Mouse (Mus musculus): Measurements from ENCODE around the gene Gm10322.

Gene Gm10322

DNA sequence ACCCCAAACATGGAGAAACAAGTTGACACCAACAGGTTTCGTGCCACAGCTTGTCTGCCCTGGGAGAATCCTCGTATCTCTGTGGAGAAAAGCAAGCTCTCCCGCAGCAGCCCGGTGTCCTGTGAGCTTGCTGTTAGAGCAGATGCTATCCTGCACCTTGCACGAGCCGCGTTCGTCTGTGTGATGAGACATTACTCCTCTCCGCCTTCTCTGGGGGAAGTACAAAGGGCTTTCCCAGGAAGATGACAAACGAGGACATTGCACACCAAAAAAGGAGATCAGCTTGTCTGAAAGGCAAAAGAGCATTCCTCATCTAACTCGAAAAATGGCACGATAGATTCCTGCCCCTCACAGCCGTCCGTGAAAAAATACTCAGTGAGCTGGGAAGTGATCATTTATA, 13.0 kb upstream of the Gm10322 start:
- DNase-seq, result no peak

DNA sequence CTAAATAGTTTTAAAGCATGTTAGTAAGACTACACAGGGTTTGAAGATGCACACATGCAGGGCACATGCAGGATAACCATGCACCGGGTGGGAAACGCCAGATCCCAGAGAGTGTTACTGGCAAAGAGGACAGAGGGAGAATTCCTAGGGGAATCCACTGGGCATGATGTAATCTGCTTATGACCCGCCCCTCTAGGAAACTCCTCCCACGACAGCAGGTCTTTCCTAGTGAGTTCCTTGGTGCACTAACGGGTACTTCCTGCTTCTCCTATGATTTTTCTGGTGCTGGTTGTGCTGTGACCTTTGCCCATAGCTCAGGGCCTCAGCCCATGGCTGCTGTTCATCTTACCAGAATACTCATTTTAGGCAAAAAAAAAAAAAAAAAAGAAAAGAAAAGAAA, 12.0 kb upstream of the Gm10322 start:
- peak in 1 of 2 experiments; percentile 30 for DNase-seq

DNA sequence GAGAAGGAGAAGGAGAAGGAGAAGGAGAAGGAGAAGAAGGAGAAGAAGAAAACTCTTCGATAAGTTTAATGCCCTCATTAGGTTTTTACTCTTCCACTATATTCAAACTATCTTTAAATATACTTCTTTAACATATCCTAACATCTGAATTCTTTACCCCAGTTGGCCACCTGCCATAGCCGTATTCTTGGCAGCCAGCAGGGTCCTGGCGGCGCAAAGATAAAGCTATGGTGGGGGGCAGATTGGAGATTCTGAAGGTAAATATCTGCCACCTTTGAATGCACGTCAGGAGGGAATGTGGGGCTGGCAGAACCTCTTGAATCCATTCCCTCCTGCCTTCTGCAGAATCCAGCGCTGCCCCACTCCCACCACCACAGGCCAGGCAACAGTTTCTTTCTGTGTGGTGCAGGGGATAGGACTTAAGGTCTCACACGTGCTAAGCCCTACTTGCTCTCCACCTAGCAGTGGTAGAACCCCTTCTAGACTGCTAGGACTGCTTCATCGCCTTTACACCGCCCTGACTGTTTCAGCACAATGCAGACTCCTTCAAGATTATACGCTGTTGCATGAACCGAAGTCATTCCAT, 10.9 kb upstream of the Gm10322 start:
- no peak for DNase-seq

DNA sequence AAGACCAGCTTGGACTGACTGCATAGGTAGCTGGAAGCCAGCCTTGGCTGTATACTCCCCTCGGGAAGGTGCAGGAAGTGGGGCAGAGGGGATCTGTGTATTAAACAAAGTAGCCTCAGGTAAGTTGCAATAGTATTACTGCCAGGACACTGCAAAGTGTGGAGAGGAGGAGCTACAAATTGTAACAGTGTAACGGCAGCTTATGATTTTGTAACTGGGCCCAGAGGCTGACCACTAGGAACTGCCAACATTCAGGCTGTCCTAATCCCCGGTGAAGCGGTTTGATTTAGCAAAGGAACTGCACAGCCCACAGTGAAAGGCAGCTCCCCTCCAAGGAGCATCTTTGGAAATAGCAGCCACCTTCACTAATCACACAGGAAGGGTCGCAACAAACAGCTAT, 2.6 kb upstream of the Gm10322 start:
- no peak for DNase-seq

DNA sequence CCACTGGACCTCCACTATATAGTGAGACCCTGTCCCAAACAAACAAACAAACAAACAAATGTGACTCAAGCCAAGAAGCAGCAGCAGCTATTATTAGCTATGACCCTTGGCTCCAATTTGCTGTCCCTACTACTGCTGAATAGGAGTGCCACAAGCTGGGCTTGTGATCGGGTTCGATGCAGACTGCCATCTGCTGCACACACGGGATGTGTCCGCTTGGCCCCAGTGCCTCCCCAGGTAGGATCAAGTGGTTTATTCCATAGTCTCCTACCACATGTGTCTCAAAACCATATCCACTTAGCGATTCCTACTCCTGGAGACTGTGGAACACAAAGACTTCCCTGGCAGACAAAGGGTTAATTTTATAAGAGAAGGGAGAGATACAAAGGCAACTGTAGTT, 1.7 kb upstream of the Gm10322 start:
- DNase-seq, result no peak

DNA sequence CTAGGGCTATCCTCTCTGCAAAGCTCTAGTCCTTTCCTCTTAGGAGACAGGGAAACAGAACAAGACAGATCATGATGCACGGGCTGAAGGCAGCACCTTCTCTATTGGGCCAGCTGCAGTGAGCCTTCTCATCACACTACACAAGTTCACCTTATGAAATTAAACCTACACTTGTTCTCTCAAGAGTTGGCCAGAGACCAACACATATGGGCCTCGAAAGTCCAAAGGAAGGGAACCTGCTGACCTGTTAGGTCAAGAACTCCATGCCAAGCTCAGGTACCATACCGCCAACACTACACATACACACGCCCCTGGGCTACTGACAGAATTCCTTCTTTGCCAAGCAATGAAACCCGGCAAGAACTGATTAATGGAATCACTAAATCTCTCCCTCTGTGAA, 452 bp upstream of the Gm10322 start:
- no peak for DNase-seq

DNA sequence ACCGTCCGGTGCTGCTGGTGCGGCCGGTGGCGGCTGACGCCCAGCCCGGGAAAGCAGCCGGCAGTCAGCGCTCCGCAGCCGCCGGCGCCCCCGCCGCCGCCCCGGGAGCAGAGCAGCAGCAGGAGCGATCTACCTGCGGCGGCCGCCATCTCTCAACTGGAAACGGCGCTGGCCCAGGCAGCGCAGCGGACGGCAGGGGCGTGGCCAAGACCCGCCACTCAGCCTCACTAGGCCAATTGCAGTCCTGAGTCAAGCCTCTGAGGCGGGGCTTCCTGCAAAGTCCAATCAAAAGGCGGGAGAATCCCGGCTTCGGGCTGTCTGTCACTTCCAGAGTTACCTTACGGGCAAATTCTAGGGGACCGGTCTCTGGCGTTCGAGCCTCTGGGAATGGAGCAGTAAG, 659 bp downstream of the Gm10322 start, which contains the start of gene Mcu:
Mcu (minus strand) TSS at position 171 of the 400 bp plus-strand sequence.
- DNase-seq, result peak; percentile 96 to 97

DNA sequence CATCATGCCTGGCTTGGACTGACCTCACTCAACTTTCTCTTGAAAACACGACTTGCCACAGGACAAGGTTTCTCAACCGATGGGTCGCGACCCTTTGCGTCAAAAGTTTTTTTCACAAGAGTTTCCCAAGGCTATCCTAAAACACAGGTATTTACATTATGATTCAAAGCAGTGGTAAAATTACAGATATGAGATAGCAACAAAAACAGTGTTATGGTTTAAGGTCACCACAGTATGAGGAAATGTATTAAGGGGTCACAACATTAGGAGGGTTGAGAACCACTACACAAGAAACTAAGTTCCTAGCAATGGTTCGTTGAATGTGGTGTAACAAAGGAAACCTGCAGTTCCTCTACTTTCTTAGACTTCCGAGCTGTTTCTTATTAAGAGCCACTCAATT, 1.9 kb downstream of the Gm10322 start:
- no peak for DNase-seq

DNA sequence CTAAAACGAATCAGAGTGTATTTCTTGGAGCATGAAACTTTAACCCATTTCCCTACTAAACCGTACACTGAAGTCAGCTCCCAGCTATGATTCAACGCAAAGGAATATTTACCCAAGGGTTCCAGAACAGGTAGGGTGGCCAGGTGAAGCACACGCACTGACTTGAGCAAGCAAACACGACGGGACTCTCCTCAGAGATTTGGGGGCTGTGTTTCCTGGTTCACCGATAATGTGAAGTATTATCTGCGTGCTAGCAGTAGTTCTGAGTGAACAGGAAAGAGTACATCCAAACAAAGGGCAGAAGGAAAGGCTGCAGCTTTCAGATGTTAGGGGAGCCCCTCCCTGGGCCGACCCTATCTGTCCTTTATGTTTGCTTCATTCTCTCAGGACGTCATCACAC, 5.5 kb downstream of the Gm10322 start:
- DNase-seq, result no peak

DNA sequence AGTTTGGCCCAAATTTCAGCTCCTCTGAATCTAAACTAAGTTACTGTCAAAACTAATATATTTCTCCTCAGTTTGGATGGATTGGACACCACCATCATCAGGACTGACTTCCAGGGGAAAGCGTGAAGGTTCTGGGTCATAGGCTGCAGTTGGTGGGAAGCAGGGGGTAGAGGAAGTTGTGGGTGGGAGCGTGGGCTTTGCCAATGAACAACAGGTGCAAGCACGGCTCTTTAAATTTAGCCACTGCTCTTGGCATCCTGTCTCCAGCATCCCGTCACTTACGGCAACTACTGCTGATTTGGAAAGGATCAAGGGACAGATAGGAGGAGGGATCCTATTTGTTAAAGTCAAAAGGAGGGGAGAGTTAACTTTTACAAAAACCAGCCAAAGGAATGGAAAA, 7.6 kb downstream of the Gm10322 start:
- no peak for DNase-seq

DNA sequence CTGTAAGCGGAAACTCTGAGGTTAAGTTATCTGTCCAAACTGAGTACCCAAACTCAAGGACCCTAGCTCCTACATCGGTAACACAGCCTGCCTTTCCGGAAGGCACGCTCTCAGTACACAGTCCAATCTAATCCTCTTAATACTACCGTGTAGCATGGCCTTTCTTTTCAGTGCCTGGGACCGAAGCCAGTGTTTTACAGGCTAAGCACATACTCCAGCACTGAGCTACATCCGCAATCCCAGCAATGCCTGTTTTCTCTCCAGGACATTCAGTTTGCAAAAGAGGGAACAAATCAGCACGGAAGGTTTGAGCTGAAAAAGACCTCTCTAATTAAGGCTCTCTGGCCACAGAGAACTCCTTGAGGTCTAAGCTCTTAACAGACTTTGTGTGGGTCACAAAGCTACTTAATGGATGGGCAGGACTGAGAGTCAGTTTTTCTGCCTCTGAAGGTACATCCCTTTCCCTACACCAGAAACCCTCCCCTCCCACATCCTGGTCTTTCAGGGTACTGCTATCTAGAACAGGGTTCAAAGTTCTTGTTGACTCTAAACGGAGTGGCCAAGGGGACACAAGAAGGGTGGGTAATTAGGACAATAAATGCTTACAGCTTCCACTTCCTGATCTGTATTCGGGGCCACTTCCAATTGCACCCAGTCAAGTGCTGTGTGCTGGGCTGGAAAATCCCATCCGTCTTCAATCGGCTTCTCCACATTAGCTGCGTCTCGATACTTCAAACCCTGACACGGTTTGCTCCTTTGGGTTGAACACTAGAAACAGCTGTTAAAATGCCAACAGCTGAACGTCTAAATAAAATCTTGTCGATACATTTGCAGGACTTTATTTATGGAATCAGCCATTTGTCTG, 13.0 kb downstream of the Gm10322 start:
- DNase-seq, result no peak

DNA sequence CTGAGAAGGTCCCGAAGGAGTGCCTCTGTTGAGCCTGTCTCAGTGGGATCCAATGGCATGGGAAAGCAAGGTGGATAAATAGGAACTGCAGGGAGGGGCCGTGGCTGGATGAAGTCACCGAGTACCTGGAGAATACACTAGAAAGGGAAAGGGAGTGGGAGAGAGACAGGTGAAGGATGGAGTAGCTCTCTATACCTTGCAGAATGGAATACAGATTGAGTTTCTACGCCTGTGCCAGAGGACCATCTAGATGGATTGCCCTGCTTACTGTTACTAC, 13.6 kb downstream of the Gm10322 start:
- no peak for DNase-seq

DNA sequence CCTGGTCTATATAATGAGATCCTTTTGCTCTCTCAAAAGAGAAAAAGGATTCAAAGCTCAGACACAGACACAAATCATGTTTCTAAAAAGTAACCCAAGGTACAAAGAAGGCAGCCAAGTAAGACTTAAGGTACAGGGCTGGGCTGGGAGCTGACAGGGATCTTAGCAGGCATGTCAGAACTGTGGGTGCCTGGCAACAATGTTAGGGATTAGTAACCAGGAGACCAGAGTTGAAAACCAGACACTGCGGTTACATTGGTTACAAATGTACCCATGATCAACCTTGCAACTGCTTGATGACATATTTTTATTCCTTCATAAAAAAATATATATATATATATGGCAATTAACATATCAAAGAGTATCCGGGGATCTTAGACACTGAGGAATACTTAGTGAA, 20.2 kb downstream of the Gm10322 start:
- no peak for DNase-seq

DNA sequence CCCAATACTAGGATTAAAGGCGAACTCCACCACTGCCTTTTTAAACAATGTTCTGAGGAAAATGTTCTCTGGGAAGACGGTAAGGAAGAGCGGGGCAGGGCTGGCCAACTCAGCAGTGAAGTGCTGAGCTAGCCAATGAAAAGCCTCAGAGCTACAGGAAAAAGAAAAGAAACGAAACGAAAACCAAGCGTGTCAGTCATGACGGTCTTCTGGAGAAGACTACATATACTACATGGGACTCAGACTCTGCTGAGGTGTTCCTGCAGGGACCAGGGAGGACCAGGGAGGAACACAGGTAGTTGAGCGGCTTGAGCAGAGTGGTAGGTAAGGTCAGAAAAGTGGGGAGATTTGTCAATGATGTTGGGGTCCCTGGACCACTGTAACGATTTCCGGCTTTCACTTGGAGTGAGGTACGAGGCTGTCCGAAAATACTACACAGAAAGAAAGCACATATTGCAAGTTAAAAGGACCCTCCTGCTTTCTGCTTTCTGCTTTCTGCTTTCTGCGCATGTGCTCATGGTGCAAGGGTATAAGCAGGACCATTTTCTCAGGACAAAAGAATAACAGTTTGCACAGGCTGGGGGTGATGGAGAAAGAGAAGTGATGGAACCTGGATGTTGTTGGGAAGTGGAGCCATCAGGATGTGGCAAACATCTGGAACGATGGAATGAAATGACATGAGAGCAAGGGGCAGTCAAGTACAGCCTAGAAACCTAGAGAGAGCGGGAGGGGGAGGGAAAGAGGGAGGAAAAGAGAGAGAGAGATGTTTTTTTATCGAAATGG, 21.1 kb downstream of the Gm10322 start:
- no peak for DNase-seq

DNA sequence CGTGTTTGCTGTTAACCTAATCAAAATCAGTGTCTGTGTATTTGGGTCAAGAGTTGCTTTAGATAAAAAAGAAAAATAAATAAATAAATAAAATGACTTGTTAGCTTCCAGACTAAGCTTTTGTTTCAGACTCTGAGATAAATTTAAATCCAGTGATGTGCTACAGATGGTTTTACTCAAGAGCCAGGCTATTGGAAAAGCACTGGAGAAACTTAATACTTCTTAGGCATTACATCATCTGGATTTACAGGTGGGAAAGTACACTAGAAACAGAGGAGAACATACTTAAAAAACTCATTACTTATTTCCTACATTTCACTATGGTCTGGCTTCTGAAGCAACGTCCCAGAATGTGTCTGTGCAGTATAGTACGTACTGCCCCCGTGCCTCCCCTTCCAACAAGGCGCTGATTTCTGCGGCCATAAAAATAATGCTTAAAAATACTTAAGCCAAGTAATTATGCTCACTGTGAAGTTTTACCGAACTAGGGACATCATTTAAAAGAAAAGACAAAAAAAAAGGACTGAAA, 21.8 kb downstream of the Gm10322 start:
- no peak for DNase-seq

DNA sequence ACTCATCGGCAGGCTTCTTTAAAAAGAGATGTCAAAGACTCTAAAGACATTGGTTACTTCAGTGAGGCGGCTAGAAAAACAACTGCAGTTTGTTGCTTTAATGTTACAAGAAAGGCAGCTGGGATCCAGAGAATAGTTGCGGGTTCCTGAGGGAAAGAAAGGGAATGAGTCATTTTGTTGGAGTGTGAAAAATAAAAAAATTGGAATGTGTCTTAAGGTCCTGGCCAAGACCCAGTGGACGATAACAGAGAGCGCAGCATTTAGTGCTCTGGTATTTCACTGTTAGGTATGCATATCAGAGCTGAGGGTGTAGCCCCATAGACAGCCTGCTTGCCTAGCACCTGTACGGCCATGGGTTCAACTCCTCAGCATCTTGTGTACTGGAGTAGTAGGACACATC, 22.7 kb downstream of the Gm10322 start:
- no peak for DNase-seq

DNA sequence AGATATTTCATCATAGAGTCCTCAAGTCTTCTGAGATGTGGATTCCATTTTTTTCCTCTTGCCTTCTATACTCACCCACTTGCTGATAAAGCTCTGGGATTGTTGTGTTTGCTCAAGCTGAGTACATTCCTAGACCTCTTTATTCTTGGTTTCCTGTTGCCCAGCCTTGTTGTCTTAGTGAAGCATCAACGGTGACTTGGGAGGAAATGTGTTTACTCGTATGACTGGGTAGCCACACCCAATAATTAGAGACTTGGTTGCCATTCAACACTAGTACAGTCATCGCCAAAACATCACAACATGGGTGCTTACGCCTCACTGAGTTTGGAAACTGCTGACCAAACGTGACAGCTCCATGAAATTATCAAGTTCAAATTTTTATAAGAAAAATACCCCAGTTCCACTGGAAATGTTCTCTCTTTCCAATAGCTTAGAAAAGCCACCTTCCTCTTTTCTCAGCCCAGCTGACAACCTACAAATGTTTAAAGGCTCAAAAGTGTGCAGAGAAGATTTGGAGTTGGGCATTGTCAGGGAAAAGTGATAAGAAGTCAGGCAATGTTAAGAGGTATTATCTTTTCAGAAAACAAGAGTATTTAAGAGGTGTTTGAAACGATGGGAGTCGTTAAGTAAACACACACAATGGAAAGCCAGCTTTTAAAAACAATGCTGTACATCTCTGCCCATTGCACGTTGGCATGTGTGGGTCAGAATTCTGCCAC, 27.0 kb downstream of the Gm10322 start:
- DNase-seq, result no peak

DNA sequence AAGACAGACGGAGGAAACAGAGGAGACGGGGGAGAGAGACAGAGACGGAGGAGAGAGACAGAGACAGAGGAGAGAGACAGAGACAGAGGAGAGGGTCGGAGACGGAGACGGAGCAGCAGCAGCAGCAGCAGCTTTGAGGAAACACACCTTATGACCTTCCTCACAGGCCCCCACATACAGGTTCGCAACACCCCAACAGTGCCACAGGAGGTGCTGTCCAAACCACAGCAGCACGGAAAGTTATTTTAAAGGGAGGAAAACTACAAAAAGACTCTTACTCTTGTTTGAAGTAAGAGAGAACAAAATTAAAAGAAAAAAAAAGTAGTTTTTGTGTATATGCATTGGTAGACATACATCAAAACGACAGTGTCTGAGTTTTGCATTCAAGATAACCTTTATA, 27.8 kb downstream of the Gm10322 start:
- DNase-seq, result no peak

DNA sequence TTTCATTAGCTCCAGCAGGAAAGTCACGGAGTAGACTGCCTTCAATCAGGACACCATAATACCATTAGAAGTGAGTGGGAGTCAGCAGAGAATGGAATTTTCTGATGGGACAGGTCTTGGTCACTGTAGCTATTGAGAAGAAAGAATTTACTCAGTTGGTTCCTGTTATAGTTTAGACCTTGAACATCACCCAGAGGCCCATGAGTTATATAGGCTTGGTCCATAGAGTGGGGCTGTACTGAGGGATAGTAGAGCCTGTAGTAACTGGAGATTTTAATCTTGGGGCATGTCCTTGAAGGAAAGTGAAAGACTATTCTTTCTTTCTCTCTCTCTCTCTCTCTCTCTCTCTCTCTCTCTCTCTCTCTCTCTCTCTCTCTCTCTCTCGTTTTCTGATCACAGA, 28.8 kb downstream of the Gm10322 start:
- DNase-seq, result no peak

DNA sequence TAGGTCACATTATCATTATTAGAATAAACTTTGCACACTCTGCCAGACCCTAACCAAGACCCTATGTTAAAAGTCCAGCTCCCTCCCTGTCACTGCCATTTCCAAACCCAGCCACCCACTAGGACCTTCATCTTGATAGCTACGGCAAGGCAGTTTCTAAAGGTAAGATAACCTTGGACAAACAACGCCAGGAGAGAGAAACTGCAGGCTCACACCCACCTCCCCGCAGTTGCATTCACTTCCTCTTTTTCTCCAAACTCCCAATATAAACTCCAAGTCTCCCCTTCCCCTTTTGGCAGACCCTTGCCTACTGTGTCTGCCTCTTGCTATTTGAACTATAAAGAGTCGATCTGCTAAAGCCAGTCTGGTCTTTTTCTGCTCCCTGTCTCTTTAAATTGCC, 29.3 kb downstream of the Gm10322 start:
- DNase-seq, result no peak

DNA sequence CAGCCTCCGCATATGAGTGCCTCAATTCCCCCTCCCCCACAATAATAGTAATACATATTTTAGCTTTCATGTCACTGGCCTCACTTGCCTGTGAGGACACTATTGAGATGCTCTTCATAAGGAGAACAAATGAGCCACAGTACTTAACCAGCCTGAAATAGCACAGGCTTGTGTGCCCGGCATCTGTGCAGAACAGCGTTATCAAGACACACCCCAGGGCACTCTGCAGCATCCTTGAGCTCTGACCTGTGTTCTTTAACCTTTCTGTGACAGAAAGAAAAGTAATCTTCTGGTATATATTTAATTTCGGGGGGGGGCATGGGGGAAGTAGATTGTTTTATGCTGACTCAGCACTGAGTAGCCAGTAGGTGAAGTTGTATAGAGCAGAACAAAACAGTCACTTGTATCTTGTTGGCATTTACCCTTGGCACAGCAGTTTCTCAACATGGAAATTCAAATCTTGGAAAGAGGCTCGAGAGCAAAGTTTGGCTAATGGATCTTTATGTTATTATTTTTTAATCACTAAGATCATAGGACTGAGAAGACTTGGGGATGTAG, 31.0 kb downstream of the Gm10322 start:
- DNase-seq, result no peak

DNA sequence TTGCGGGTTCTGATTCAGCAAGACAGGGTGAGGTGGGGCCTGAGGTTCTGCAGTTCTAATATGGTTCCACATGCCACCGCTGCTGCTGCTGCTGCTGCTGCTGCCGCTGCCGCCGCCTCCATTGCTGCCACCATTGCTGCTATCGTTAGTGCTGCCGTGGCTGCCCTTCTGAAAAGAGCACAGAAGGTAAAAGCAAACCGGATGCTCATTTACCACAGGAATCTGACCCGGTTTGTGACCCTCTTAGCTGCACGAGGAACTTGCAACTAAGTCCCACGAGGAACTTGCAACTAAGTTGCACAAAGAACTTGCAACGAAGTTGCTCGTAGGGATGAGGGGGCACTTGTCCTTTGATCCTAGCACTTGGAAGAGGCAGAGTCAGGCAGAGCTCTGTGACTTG, 40.9 kb downstream of the Gm10322 start:
- no peak for DNase-seq

DNA sequence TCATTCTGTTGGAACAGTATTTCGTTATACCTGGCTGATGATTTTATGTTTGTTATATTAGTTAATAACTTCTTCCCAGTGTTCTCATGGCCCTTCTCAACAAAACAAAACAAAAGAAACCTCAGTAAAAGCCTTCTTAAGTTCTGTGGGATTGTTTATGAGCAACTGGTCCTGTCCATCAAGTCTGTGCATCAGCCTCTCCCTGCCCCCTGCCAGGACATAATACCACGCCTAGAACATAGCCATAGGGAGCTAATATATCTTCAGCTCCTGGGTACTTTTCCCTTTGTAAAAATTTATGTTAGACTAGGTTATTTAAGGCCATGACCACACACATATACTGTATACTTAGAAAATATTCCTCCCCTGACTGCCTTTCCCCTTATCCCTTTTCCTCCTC, 48.9 kb downstream of the Gm10322 start:
- no peak for DNase-seq
